Mouse (Mus musculus) heart, adult 2 months (tissue): Measurements from ENCODE around the gene Trappc3l.

Experiments
- CTCF ChIP-seq: fragments of 200-600 bp; IDR thresholded peaks from 2 replicates; pipeline ENCODE4 v1.8.1; 2022; ENCODE audit warnings: antibody characterized with exemption, mild to moderate bottlenecking, moderate library complexity
- EP300 ChIP-seq: fragments of 200-500 bp; IDR thresholded peaks from 2 replicates; pipeline ENCODE4 v1.6.1; 2011; ENCODE audit warnings: low read depth, low read length, control low read depth; ENCODE audit not compliant: insufficient read depth
- POLR2A ChIP-seq: fragments of 200-500 bp; IDR thresholded peaks from 2 replicates; pipeline ENCODE4 v1.6.1; 2011; ENCODE audit warnings: mild to moderate bottlenecking, low read depth, low read length, control low read depth; ENCODE audit not compliant: insufficient read depth

GRCm38 (mm10) chr10:34066591-34066990, 29.2 kb downstream of the Trappc3l start:
- no peak for TF ChIP-seq CTCF
- TF ChIP-seq EP300: no peak
- no peak for TF ChIP-seq POLR2A
